Mouse (Mus musculus) hindbrain, embryonic 13.5 days (tissue): ENCODE measurements around the gene Rnase2b. TPM values are rescaled to one million over a fixed set of nuclear protein-coding genes. Genes with fewer than 3 reads are reported as not detected.
"Not testable (repeated sequence)": the region's sequence is repeated elsewhere in the genome, so short reads cannot be mapped to it uniquely, and the experiment has no call there.

ENCODE experiments used
- ATAC-seq: fragments of 200-750 bp; cut with Nextera tagmentation; 2 replicates; pipeline ENCODE4 v1.8.0; 2017; ENCODE audit warnings: moderate TSS enrichment; ENCODE audit not compliant: low FRiP score
- H3K27ac ChIP-seq: fragments of 300-500 bp; sonication (generic); 2 replicates; pipeline ENCODE4 v1.5.1; 2015; ENCODE audit warnings: inconsistent platforms, mild to moderate bottlenecking, moderate library complexity
- H3K27me3 ChIP-seq: fragments of 300-500 bp; sonication (generic); 2 replicates; pipeline ENCODE4 v1.6.1; 2015; ENCODE audit warnings: mild to moderate bottlenecking, inconsistent platforms
- H3K36me3 ChIP-seq: fragments of 300-500 bp; sonication (generic); 2 replicates; pipeline ENCODE4 v1.6.1; 2015; ENCODE audit warnings: mild to moderate bottlenecking, inconsistent platforms
- H3K4me1 ChIP-seq: fragments of 300-500 bp; sonication (generic); replicated peaks from 2 replicates; pipeline ENCODE4 v1.6.1; 2015; ENCODE audit warnings: inconsistent platforms
- H3K4me2 ChIP-seq: fragments of 300-500 bp; sonication (generic); 2 replicates; pipeline ENCODE4 v1.6.1; 2015; ENCODE audit warnings: inconsistent platforms, mild to moderate bottlenecking, moderate library complexity
- H3K4me3 ChIP-seq: fragments of 300-500 bp; sonication (generic); 2 replicates; pipeline ENCODE4 v1.5.1; 2015; ENCODE audit warnings: mild to moderate bottlenecking, inconsistent platforms
- H3K9ac ChIP-seq: fragments of 300-500 bp; sonication (generic); 2 replicates; pipeline ENCODE4 v1.6.1; 2015; ENCODE audit warnings: mild to moderate bottlenecking, inconsistent platforms
- H3K9me3 ChIP-seq: fragments of 300-500 bp; sonication (generic); 2 replicates; pipeline ENCODE4 v1.6.1; 2016; ENCODE audit warnings: inconsistent platforms
- WGBS: fragments of 180-500 bp; shearing (Covaris S2); methylation state at CpG from one replicate; pipeline ENCODE4 v1.1.7; 2015; 5-methylcytosine and 5-hydroxymethylcytosine counted together
- polyA plus RNA-seq: library from polyadenylated mRNA; unstranded; fragments of >200 nt; fragmentation: Nextera tagmentation; extraction: Ambion mirVana; gene quantifications from 2 replicates; pipeline ENCODE4 v1.2.1, GENCODE M21; 2015

Gene Rnase2b
- polyA plus RNA-seq, 1 experiment from 2014 or later = not detected

GRCm38 (mm10) chr14:51157072-51157471 is 5.0 kb upstream of the Rnase2b start:
- Histone ChIP-seq H3K36me3 (no peaks in the 10 kb centered on the region), H3K4me3 (no peak overlapping the region), H3K9me3 (no peaks in the 10 kb centered on the region), H3K4me2 (no peak overlapping the region), H3K4me1 (no peaks in the 10 kb centered on the region), H3K27ac (no peak overlapping the region), H3K27me3 (no peaks in the 10 kb centered on the region), H3K9ac (no peak overlapping the region)
- 100% methylated on average over 1 of the region's 1 CpGs for WGBS
- no peak for ATAC-seq

- not testable (repeated sequence) for ATAC-seq, H3K9me3 ChIP-seq, H3K27ac ChIP-seq, H3K4me3 ChIP-seq, H3K4me2 ChIP-seq, H3K27me3 ChIP-seq, H3K9ac ChIP-seq, H3K36me3 ChIP-seq, H3K4me1 ChIP-seq
- WGBS = 92% methylated on average over 6 of the region's 6 CpGs
Measured at GRCm38 (mm10) chr14:51163323-51163722, 1.3 kb downstream of the Rnase2b start.

- Histone ChIP-seq H3K36me3 (no peaks in the 10 kb centered on the region), H3K4me2 (no peak overlapping the region), H3K4me3 (no peak overlapping the region), H3K9me3 (0 out of 2 replicates have a peak, but pooled peaks cover 2% of the 10 kb centered on the region), H3K9ac (no peak overlapping the region), H3K4me1 (no peaks in the 10 kb centered on the region), H3K27ac (no peak overlapping the region), H3K27me3 (no peaks in the 10 kb centered on the region)
- WGBS = 96% methylated on average over 1 of the region's 1 CpGs
- ATAC-seq = no peak
Measured at GRCm38 (mm10) chr14:51165435-51165834, 3.4 kb downstream of the Rnase2b start.

GRCm38 (mm10) chr14:51166068-51166467 is 4.0 kb downstream of the Rnase2b start:
- H3K36me3 ChIP-seq = no peaks in the 10 kb centered on the region
- H3K9ac ChIP-seq = no peak overlapping the region
- no peak overlapping the region for H3K27ac ChIP-seq
- 0 out of 2 replicates have a peak, but pooled peaks cover 2% of the 10 kb centered on the region for H3K9me3 ChIP-seq
- ATAC-seq = no peak
- no peaks in the 10 kb centered on the region for H3K27me3 ChIP-seq
- H3K4me2 ChIP-seq = no peak overlapping the region
- H3K4me1 ChIP-seq = no peaks in the 10 kb centered on the region
- H3K4me3 ChIP-seq = no peak overlapping the region

- not testable (repeated sequence) for H3K27ac ChIP-seq, H3K9ac ChIP-seq, H3K9me3 ChIP-seq, H3K4me1 ChIP-seq, H3K4me2 ChIP-seq, ATAC-seq, H3K36me3 ChIP-seq, H3K27me3 ChIP-seq, H3K4me3 ChIP-seq
- 37% methylated on average over 9 of the region's 9 CpGs for WGBS
Measured at GRCm38 (mm10) chr14:51172095-51172865, 10.2 kb downstream of the Rnase2b start.

- H3K27me3 ChIP-seq, H3K36me3 ChIP-seq, H3K9me3 ChIP-seq, H3K9ac ChIP-seq, H3K4me3 ChIP-seq, H3K4me2 ChIP-seq, H3K27ac ChIP-seq, H3K4me1 ChIP-seq, ATAC-seq: not testable (repeated sequence)
- WGBS = 47% methylated on average over 4 of the region's 4 CpGs
Measured at GRCm38 (mm10) chr14:51172947-51173346, 10.9 kb downstream of the Rnase2b start.

GRCm38 (mm10) chr14:51173843-51174242 is 11.8 kb downstream of the Rnase2b start:
- Histone ChIP-seq H3K4me1 (no peaks in the 10 kb centered on the region), H3K27ac (no peak overlapping the region), H3K27me3 (no peaks in the 10 kb centered on the region), H3K4me2 (no peak overlapping the region), H3K36me3 (no peaks in the 10 kb centered on the region), H3K9me3 (no peaks in the 10 kb centered on the region), H3K9ac (no peak overlapping the region), H3K4me3 (no peak overlapping the region)
- ATAC-seq = no peak
- 83% methylated on average over 4 of the region's 4 CpGs for WGBS

GRCm38 (mm10) chr14:51181051-51181450 is 19.0 kb downstream of the Rnase2b start:
- H3K36me3 ChIP-seq, H3K27ac ChIP-seq, H3K4me2 ChIP-seq, ATAC-seq, H3K9me3 ChIP-seq, H3K4me3 ChIP-seq, H3K9ac ChIP-seq, H3K4me1 ChIP-seq, H3K27me3 ChIP-seq: not testable (repeated sequence)
- 80% methylated on average over 2 of the region's 2 CpGs for WGBS

GRCm38 (mm10) chr14:51195681-51196080 is 33.6 kb downstream of the Rnase2b start:
- no peak overlapping the region for H3K4me3 ChIP-seq
- no peaks in the 10 kb centered on the region for H3K27me3 ChIP-seq
- H3K27ac ChIP-seq = no peak overlapping the region
- H3K9me3 ChIP-seq = no peaks in the 10 kb centered on the region
- H3K4me2 ChIP-seq = no peak overlapping the region
- no peak overlapping the region for H3K9ac ChIP-seq
- no peaks in the 10 kb centered on the region for H3K36me3 ChIP-seq
- 92% methylated on average over 4 of the region's 4 CpGs for WGBS
- no peak for ATAC-seq
- no peaks in the 10 kb centered on the region for H3K4me1 ChIP-seq

- H3K4me3 ChIP-seq = no peak within 1 kb of the TSS
- no peaks in the 10 kb centered on the region for H3K4me1 ChIP-seq
- no peaks in the 10 kb centered on the region for H3K36me3 ChIP-seq
- H3K9ac ChIP-seq = no peak within 1 kb of the TSS
- H3K9me3 ChIP-seq = no peaks in the 10 kb centered on the region
- ATAC-seq = no peak
- WGBS = 85% methylated on average over 5 of the region's 5 CpGs
- H3K27me3 ChIP-seq = no peaks in the 10 kb centered on the region
- H3K27ac ChIP-seq = no peak within 1 kb of the TSS
- H3K4me2 ChIP-seq = no peak within 1 kb of the TSS
Measured at GRCm38 (mm10) chr14:51199098-51200023, 37.3 kb downstream of the Rnase2b start, which contains the start of gene Ang2. Ang2 (minus strand) TSS chr14:51199148.

- H3K4me3 ChIP-seq = no peak overlapping the region
- H3K36me3 ChIP-seq = no peaks in the 10 kb centered on the region
- 100% methylated on average over 2 of the region's 2 CpGs for WGBS
- H3K9me3 ChIP-seq = no peaks in the 10 kb centered on the region
- H3K4me1 ChIP-seq = no peaks in the 10 kb centered on the region
- no peak for ATAC-seq
- no peak overlapping the region for H3K9ac ChIP-seq
- no peak overlapping the region for H3K4me2 ChIP-seq
- H3K27me3 ChIP-seq = no peaks in the 10 kb centered on the region
- no peak overlapping the region for H3K27ac ChIP-seq
Measured at GRCm38 (mm10) chr14:51200054-51200453, 38.0 kb downstream of the Rnase2b start.

GRCm38 (mm10) chr14:51200466-51200865 is 38.4 kb downstream of the Rnase2b start:
- Histone ChIP-seq H3K4me1 (no peaks in the 10 kb centered on the region), H3K9ac (no peak overlapping the region), H3K9me3 (no peaks in the 10 kb centered on the region), H3K4me3 (no peak overlapping the region), H3K27ac (no peak overlapping the region), H3K27me3 (no peaks in the 10 kb centered on the region), H3K36me3 (no peaks in the 10 kb centered on the region), H3K4me2 (no peak overlapping the region)
- 96% methylated on average over 2 of the region's 2 CpGs for WGBS
- ATAC-seq = no peak
